Mouse (Mus musculus) G1E (cell line): ENCODE results near the gene Zfp598. TPM values are rescaled to one million over a fixed set of nuclear protein-coding genes. Genes with fewer than 3 reads are reported as not detected.

ENCODE experiments used
- ATAC-seq: 2 replicates; pipeline ENCODE4 v1.8.0; 2016; ENCODE audit warnings: mild to moderate bottlenecking; ENCODE audit not compliant: insufficient number of reproducible peaks, poor library complexity, low FRiP score, severe bottlenecking; ENCODE audit errors: extremely low read depth
- DNase-seq: peaks from one replicate; pipeline ENCODE4 v3.0.0; 2012; ENCODE audit warnings: low spot score
- H3K27me3 ChIP-seq: 2 replicates; pipeline ENCODE4 v1.6.1; 2012; ENCODE audit warnings: mild to moderate bottlenecking, low read length, inconsistent platforms; ENCODE audit not compliant: insufficient read depth
- H3K36me3 ChIP-seq: replicated peaks from 2 replicates; pipeline ENCODE3; 2012; ENCODE audit warnings: mild to moderate bottlenecking, inconsistent platforms
- H3K4me1 ChIP-seq: 2 replicates; pipeline ENCODE4 v1.6.1; 2012; ENCODE audit warnings: low read depth, low read length, inconsistent platforms, mixed read lengths; ENCODE audit not compliant: insufficient read depth
- H3K4me3 ChIP-seq: 2 replicates; pipeline ENCODE4 v1.5.1; 2012; ENCODE audit warnings: low read depth, mild to moderate bottlenecking, inconsistent platforms, low read length, moderate library complexity, mixed read lengths
- H3K9me3 ChIP-seq: replicated peaks from 2 replicates; pipeline ENCODE4 v1.6.1; 2012; ENCODE audit warnings: inconsistent platforms
- CTCF ChIP-seq: IDR thresholded peaks from 2 replicates; pipeline ENCODE4 v1.5.1; 2012; ENCODE audit warnings: low read depth, low read length, inconsistent platforms, mixed read lengths
- GATA1 ChIP-seq: IDR thresholded peaks from 2 replicates; pipeline ENCODE4 v1.6.1; 2012; ENCODE audit warnings: borderline replicate concordance, low read length, inconsistent platforms, mixed read lengths
- GATA2 ChIP-seq: IDR thresholded peaks from 2 replicates; pipeline ENCODE4 v1.6.1; 2012; ENCODE audit warnings: low read depth, low read length, inconsistent platforms, borderline replicate concordance
- POLR2AphosphoS5 ChIP-seq: IDR thresholded peaks from 2 replicates; pipeline ENCODE4 v1.6.1; 2012; ENCODE audit warnings: low read depth, low read length, inconsistent platforms; ENCODE audit not compliant: insufficient replicate concordance
- TAL1 ChIP-seq: conservative IDR thresholded peaks from 2 replicates; pipeline ENCODE4 v1.6.1; 2012; ENCODE audit warnings: low read depth, low read length, inconsistent platforms, mixed read lengths
- polyA plus RNA-seq: library from polyadenylated mRNA; stranded (reverse); fragments of >175 nt; gene quantifications from 2 replicates; pipeline ENCODE4 v1.2.3, GENCODE M21; 2012
- total RNA-seq, 2 experiments: library from RNA; stranded (forward) in 1 of 2; stranded (reverse) in 1 of 2; fragments of 200-1000 nt in 1 of 2; fragments of >200 nt in 1 of 2; fragmentation: Nextera tagmentation in 1 of 2; gene quantifications; 2 replicates each; pipeline ENCODE4 v1.2.3; 2014 to 2017

Zfp598 gene
- total and polyA plus RNA-seq, 3 experiments = 11.2 to 86.4 (median 59.1) TPM

- DNase-seq (no peak), ATAC-seq (no peak)
- H3K4me3 ChIP-seq = no peak overlapping the region
- H3K9me3 ChIP-seq = no peaks in the 10 kb centered on the region
- H3K36me3 ChIP-seq = peaks cover 94% of the 10 kb centered on the region
- peaks cover 51% of the 10 kb centered on the region for H3K4me1 ChIP-seq
- TF ChIP-seq POLR2AphosphoS5 (no peak), TAL1 (no peak), CTCF (no peak), GATA1 (no peak), GATA2 (no peak)
- no peaks in the 10 kb centered on the region for H3K27me3 ChIP-seq
These were observed 7.4 kb downstream of the Zfp598 start for GRCm38 (mm10) chr17:24676877-24677276.

- TF ChIP-seq GATA1 = no peak
- TF ChIP-seq CTCF = no peak
- no peak for TF ChIP-seq POLR2AphosphoS5
- TF ChIP-seq TAL1 = no peak
- no peak for TF ChIP-seq GATA2
- peaks cover 94% of the 10 kb centered on the region for H3K36me3 ChIP-seq
- DNase-seq (no peak), ATAC-seq (no peak)
- H3K27me3 ChIP-seq = no peaks in the 10 kb centered on the region
- peaks cover 45% of the 10 kb centered on the region for H3K4me1 ChIP-seq
- no peaks in the 10 kb centered on the region for H3K9me3 ChIP-seq
- no peak overlapping the region; the same call in 1 of the 2 replicates for H3K4me3 ChIP-seq
These were observed 8.1 kb downstream of the Zfp598 start for GRCm38 (mm10) chr17:24677500-24678080.

GRCm38 (mm10) chr17:24686514-24686913 lies 17.0 kb downstream of the Zfp598 start:
- Histone ChIP-seq H3K27me3 (peaks cover 30% of the 10 kb centered on the region), H3K4me1 (peaks cover 36% of the 10 kb centered on the region), H3K4me3 (peak overlapping the region; percentile 28; the same call in 1 of the 2 replicates), H3K36me3 (peaks cover 10% of the 10 kb centered on the region), H3K9me3 (no peaks in the 10 kb centered on the region)
- ATAC-seq = no peak
- TF ChIP-seq TAL1 (no peak), GATA2 (no peak), CTCF (no peak), GATA1 (no peak), POLR2AphosphoS5 (no peak)
- no peak for DNase-seq

- no peak for TF ChIP-seq GATA2
- TF ChIP-seq POLR2AphosphoS5 = no peak
- Histone ChIP-seq H3K36me3 (peaks cover 7% of the 10 kb centered on the region), H3K4me1 (peaks cover 39% of the 10 kb centered on the region), H3K27me3 (peaks cover 30% of the 10 kb centered on the region), H3K9me3 (no peaks in the 10 kb centered on the region), H3K4me3 (peak overlapping the region; percentile 64; the same call in 1 of the 2 replicates)
- DNase-seq = peak; percentile 66
- peak; percentile 54 for ATAC-seq
These were observed 17.7 kb downstream of the Zfp598 start for GRCm38 (mm10) chr17:24687146-24687595.

- TF ChIP-seq CTCF (no peak), GATA1 (no peak), TAL1 (no peak), POLR2AphosphoS5 (no peak), GATA2 (no peak)
- Histone ChIP-seq H3K27me3 (peaks cover 30% of the 10 kb centered on the region), H3K9me3 (no peaks in the 10 kb centered on the region), H3K4me1 (peaks cover 44% of the 10 kb centered on the region), H3K36me3 (peaks cover 8% of the 10 kb centered on the region), H3K4me3 (peak overlapping the region; percentile 64; the same call in 1 of the 2 replicates)
- DNase-seq (no peak), ATAC-seq (no peak)
These were observed 18.1 kb downstream of the Zfp598 start for GRCm38 (mm10) chr17:24687599-24687998.

GRCm38 (mm10) chr17:24689251-24690081 lies 20.0 kb downstream of the Zfp598 start, which contains the start of gene Syngr3:
TSS of gene Syngr3 (minus strand) at chr17:24689955.
- TF ChIP-seq GATA1 (no peak), POLR2AphosphoS5 (no peak), TAL1 (no peak), GATA2 (no peak), CTCF (no peak)
- H3K4me3 ChIP-seq = peak within 1 kb of the TSS; percentile 56; the same call in 1 of the 2 replicates
- DNase-seq (no peak), ATAC-seq (no peak)
- H3K9me3 ChIP-seq = no peaks in the 10 kb centered on the region
- H3K27me3 ChIP-seq = peaks cover 30% of the 10 kb centered on the region
- peaks cover 57% of the 10 kb centered on the region for H3K4me1 ChIP-seq
- peaks cover 23% of the 10 kb centered on the region for H3K36me3 ChIP-seq
